Mouse (Mus musculus) embryonic facial prominence, embryonic 13.5 days (tissue): ENCODE measurements at regions not wholly inside any gene's neighbourhood (a gene's known extent, or its start where the extent isn't known, plus 50 kb on each side); places are given as distances from the start of the nearest gene placed in this dataset.

Source experiments
- ATAC-seq: fragments of 200-750 bp; cut with Nextera tagmentation; 2 replicates; pipeline ENCODE4 v1.8.0; 2017; ENCODE audit warnings: low read depth; ENCODE audit not compliant: insufficient number of reproducible peaks, insufficient read depth, low FRiP score, low TSS enrichment
- H3K27ac ChIP-seq: fragments of 300-500 bp; sonication (generic); 2 replicates; pipeline ENCODE4 v1.5.1; 2015; ENCODE audit warnings: moderate library complexity, mild to moderate bottlenecking, inconsistent platforms
- H3K27me3 ChIP-seq: fragments of 300-500 bp; sonication (generic); 2 replicates; pipeline ENCODE4 v1.6.1; 2015; ENCODE audit warnings: mild to moderate bottlenecking, inconsistent platforms
- H3K36me3 ChIP-seq: fragments of 300-500 bp; sonication (generic); 2 replicates; pipeline ENCODE4 v1.6.1; 2015; ENCODE audit warnings: mild to moderate bottlenecking, inconsistent platforms
- H3K4me1 ChIP-seq: fragments of 300-500 bp; sonication (generic); 2 replicates; pipeline ENCODE4 v1.6.1; 2015; ENCODE audit warnings: inconsistent platforms
- H3K4me2 ChIP-seq: fragments of 300-500 bp; sonication (generic); 2 replicates; pipeline ENCODE4 v1.6.1; 2015; ENCODE audit warnings: moderate library complexity, mild to moderate bottlenecking, inconsistent platforms
- H3K4me3 ChIP-seq: fragments of 300-500 bp; sonication (generic); 2 replicates; pipeline ENCODE4 v1.5.1; 2015; ENCODE audit warnings: mild to moderate bottlenecking, inconsistent platforms
- H3K9ac ChIP-seq: fragments of 300-500 bp; sonication (generic); 2 replicates; pipeline ENCODE4 v1.6.1; 2015; ENCODE audit warnings: mild to moderate bottlenecking, inconsistent platforms
- H3K9me3 ChIP-seq: fragments of 300-500 bp; sonication (generic); 2 replicates; pipeline ENCODE4 v1.6.1; 2016; ENCODE audit warnings: inconsistent platforms
- WGBS: fragments of 180-500 bp; shearing (Covaris S2); methylation state at CpG from one replicate; pipeline ENCODE4 v1.1.7; 2015; ENCODE audit warnings: mixed read lengths; 5-methylcytosine and 5-hydroxymethylcytosine counted together

GRCm38 (mm10) chr1:130276005-130276404 lies 146.8 kb downstream of the Cd55b start:
- Histone ChIP-seq H3K9ac (no peak overlapping the region), H3K4me3 (no peak overlapping the region), H3K36me3 (no peaks in the 10 kb centered on the region), H3K27me3 (no peaks in the 10 kb centered on the region), H3K27ac (no peak overlapping the region), H3K9me3 (no peaks in the 10 kb centered on the region), H3K4me1 (no peaks in the 10 kb centered on the region), H3K4me2 (no peak overlapping the region)
- no peak for ATAC-seq
- WGBS, result 65% methylated on average over 2 of the region's 2 CpGs

GRCm38 (mm10) chr1:130274470-130274869 lies 148.3 kb downstream of the Cd55b start:
- Histone ChIP-seq H3K9me3 (no peaks in the 10 kb centered on the region), H3K4me2 (no peak overlapping the region), H3K9ac (no peak overlapping the region), H3K4me1 (no peaks in the 10 kb centered on the region), H3K27ac (no peak overlapping the region), H3K4me3 (no peak overlapping the region), H3K36me3 (no peaks in the 10 kb centered on the region), H3K27me3 (no peaks in the 10 kb centered on the region)
- ATAC-seq, result no peak
- WGBS, result 50% methylated on average over 4 of the region's 4 CpGs

GRCm38 (mm10) chr1:130270457-130270856 lies 152.4 kb downstream of the Cd55b start:
- H3K9ac ChIP-seq, result no peak overlapping the region
- no peak for ATAC-seq
- no peak overlapping the region for H3K4me2 ChIP-seq
- H3K4me3 ChIP-seq, result no peak overlapping the region
- H3K27me3 ChIP-seq, result no peaks in the 10 kb centered on the region
- no peaks in the 10 kb centered on the region for H3K4me1 ChIP-seq
- no peak overlapping the region for H3K27ac ChIP-seq
- WGBS, result 87% methylated on average over 2 of the region's 2 CpGs
- H3K9me3 ChIP-seq, result no peaks in the 10 kb centered on the region
- H3K36me3 ChIP-seq, result no peaks in the 10 kb centered on the region
